Mouse (Mus musculus) gastrocnemius, postnatal 10 days (tissue): Measurements from ENCODE around the gene Dtd1. TPM values are rescaled to one million over a fixed set of nuclear protein-coding genes. Genes with fewer than 3 reads are reported as not detected.
A peak's percentile ranks its signal among the peaks of the same experiment; 100 is the strongest.

Experiments used
- DNase-seq: peaks from one replicate; pipeline ENCODE4 v3.0.0; 2021; ENCODE audit warnings: mixed read lengths
- total RNA-seq, 2 experiments: library from RNA; stranded (reverse); gene quantifications; 2 replicates each; pipeline ENCODE4 v1.2.3; 2021

Gene Dtd1
- total RNA-seq, 2 experiments from 2014 or later: 14.2 to 15.8 TPM

GRCm38 (mm10) chr2:144715211-144715768, 115.6 kb downstream of the Dtd1 start:
- DNase-seq: no peak

- DNase-seq: no peak
Observed at GRCm38 (mm10) chr2:144716248-144716647, 116.6 kb downstream of the Dtd1 start.

GRCm38 (mm10) chr2:144718273-144718672, 118.6 kb downstream of the Dtd1 start:
- DNase-seq: no peak

- DNase-seq: no peak
Observed at GRCm38 (mm10) chr2:144719294-144719693, 119.6 kb downstream of the Dtd1 start.

- DNase-seq: no peak
Observed at GRCm38 (mm10) chr2:144719718-144720117, 120.0 kb downstream of the Dtd1 start.

GRCm38 (mm10) chr2:144720407-144720959, 120.8 kb downstream of the Dtd1 start:
- DNase-seq: no peak

GRCm38 (mm10) chr2:144724679-144725078, 125.0 kb downstream of the Dtd1 start:
- DNase-seq: no peak

- no peak for DNase-seq
Observed at GRCm38 (mm10) chr2:144727136-144727535, 127.4 kb downstream of the Dtd1 start.

GRCm38 (mm10) chr2:144729776-144730175, 130.1 kb downstream of the Dtd1 start:
- DNase-seq: no peak

GRCm38 (mm10) chr2:144738161-144738560, 138.5 kb downstream of the Dtd1 start:
- DNase-seq: no peak

- DNase-seq: peak; percentile 27
Observed at GRCm38 (mm10) chr2:144738576-144738975, 138.9 kb downstream of the Dtd1 start.

GRCm38 (mm10) chr2:144740577-144740997, 140.9 kb downstream of the Dtd1 start:
- DNase-seq: peak; percentile 28

- DNase-seq: no peak
Observed at GRCm38 (mm10) chr2:144741973-144742372, 142.3 kb downstream of the Dtd1 start.

- no peak for DNase-seq
Observed at GRCm38 (mm10) chr2:144743316-144743715, 143.6 kb downstream of the Dtd1 start.

GRCm38 (mm10) chr2:144745266-144745665, 145.6 kb downstream of the Dtd1 start:
- no peak for DNase-seq

- no peak for DNase-seq
Observed at GRCm38 (mm10) chr2:144746046-144746783, 146.5 kb downstream of the Dtd1 start.

GRCm38 (mm10) chr2:144753604-144754003, 153.9 kb downstream of the Dtd1 start:
- DNase-seq: no peak

GRCm38 (mm10) chr2:144755016-144755415, 155.3 kb downstream of the Dtd1 start:
- no peak for DNase-seq

GRCm38 (mm10) chr2:144760666-144761065, 161.0 kb downstream of the Dtd1 start:
- DNase-seq: no peak

- DNase-seq: no peak
Observed at GRCm38 (mm10) chr2:144763706-144764105, 164.0 kb downstream of the Dtd1 start.

- DNase-seq: no peak
Observed at GRCm38 (mm10) chr2:144764116-144764788, 164.6 kb downstream of the Dtd1 start.

GRCm38 (mm10) chr2:144765219-144765618, 165.5 kb downstream of the Dtd1 start:
- no peak for DNase-seq
